Mouse (Mus musculus) yolk sac, embryonic 10.5 days (tissue): ENCODE data around the gene Dnah6.

ENCODE experiments used
- DNase-seq: peaks from one replicate; pipeline ENCODE4 v3.0.0-alpha.2; 2017; ENCODE audit warnings: low spot score

Dnah6 gene

DNA sequence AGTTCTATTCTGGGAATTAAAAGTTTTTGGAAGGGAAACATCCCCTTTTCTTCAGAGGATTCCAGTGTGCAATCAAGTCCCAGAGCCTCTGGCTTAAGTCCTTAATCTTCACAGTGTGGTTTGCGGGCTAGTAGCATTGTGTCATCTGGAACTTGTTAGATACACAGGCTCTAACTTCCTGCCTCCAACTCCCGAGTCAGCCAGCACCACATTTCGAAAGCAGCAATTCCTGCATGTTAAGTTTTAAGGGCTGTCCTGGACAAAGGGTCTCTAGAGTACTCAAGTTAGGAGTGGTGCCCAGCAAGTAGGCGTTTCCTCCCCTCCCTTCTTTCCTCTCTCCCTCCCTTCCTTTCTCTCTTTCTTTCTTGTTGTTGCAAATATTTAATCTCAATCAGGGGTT, 7.0 kb upstream of the Dnah6 start:
- DNase-seq, result no peak

DNA sequence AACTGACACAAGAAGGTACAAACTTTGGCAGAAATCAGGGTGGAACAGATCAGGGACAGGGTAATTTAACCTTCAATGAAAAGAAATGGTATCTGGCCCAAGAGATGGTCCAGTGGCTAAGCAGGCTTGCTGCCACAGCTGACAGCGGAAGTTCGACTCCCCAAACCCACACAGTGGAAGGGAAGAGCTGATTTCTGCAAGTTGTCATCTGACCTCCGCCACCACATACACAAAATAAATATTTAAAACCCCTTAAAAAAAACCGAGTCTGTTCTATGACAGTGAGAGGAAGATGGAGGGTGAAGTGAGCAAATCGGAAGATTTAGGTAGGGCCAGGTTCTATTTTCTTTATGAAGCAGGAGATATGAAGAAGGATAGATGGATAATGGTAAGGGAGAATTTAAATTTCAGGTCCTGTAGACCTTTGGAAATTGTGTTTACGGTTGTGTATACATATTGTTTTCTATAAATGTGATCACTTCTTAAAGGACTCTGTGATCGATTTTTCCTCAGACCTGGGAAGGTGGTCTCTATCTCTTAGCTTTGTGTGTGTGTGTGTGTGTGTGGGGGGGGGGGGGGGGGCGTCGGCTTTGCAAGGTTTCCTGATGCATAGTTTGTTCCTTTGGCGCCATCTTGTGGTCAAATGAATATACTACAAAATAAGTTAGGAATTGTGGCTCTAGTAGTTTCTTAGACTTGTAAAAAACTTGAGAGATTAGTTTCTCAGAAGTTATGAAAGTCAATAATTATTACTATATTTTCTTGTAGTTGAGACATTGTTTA, 6.1 kb upstream of the Dnah6 start:
- no peak for DNase-seq

DNA sequence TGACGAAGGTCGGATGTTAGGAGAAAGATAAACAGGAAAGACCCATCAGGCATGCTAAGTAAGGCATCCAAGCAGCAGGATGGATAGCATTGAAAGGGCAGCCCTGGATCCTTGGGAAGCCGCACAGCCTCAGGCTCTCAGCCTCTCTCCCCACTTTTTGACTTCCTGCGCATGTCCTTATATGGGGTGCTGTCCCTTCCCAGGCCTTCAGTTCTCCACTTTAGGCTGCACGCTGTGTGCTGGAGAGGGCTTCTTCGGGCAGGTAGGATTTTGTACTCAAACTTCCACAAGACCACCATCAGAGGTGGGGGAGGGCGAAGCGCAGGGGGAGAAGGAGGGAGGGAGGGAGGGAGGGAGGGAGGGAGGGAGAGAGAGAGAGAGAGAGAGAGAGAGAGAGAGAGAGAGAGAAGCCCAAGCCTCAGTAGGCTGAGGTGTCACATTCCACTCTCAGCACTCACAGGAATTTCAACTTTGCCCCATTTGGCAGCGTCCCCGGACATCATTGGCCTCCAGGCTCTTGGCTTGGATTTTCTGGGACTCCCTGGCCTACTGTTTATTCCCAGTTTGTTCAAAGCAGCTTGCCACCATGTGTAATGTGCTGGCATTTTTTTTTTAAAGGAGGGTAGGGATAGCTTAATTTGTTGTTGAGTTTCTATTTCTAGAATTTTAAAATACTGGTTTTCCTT, 1.5 kb upstream of the Dnah6 start:
- peak; percentile 81 for DNase-seq

DNA sequence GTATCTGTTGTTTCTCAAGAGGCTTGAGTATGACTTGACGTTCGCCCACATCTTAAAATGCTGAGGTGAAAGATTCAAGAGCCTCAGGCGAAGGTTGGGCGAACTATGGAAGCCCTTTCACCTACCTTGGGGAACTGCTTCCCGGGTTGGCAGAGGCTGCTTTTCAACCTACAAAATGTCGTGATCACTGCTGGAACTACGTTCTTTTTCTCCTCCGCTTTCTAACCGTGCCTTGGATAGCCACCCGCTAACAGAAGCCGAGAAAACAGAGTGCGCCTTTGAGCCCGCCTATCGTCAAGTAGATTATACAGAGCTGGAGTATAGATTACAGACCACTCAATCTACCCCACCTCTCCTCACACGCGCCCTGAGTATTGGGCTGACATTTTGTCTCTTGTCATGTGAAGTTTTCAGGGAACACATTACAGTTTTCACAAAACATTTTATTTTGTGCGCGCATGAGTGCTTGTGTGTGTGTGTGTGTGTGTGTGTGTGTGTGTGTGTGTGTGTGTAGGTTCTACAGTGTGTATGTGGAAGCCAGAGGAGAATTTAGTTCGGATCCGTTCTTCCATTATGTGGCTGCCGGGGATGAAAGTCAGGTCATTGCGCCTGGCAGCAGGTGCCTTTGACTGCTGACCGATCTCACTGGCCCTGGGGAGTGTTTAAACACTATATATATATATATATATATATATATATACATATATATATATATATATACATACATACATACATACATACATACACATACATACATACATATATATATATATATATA, 696 bp upstream of the Dnah6 start:
- DNase-seq, result no peak

DNA sequence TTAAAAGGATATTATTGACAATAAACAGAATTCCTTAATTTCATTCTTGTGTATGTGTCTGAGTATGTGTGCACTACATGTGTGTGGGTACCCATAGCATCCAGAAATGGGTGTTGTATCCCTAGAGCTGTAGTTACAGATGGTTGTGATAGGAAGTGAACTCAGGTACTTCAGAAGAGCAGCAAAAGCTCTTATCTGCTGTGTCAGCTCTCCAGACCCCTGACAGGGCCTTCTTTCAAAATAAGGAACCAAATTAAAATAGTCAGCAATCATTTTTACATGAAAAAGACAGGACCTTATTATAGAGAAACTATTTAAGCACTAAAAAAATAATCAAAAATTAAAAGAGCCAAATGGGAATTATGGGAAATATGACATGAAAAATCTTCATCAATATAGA, 9.8 kb downstream of the Dnah6 start:
- DNase-seq, result no peak

DNA sequence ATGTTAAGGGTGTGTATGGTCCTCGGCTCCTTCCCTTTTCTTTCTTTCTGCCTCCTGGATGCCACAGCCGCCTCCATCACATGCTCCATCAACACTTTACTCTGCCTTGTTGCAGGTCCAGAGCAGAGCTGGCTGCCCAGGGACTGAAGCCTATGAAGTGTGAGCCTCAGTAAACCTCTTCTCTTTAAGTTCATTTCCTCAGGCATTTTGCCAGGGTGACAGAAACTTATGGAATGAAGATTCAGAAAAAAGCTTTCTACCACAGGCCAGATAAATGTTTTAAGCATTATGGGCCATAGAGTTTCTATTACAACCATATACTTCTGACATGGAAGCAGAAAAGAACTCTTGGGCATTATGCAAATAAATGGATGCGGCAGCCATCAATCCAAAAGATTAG, 10.4 kb downstream of the Dnah6 start:
- DNase-seq, result no peak

DNA sequence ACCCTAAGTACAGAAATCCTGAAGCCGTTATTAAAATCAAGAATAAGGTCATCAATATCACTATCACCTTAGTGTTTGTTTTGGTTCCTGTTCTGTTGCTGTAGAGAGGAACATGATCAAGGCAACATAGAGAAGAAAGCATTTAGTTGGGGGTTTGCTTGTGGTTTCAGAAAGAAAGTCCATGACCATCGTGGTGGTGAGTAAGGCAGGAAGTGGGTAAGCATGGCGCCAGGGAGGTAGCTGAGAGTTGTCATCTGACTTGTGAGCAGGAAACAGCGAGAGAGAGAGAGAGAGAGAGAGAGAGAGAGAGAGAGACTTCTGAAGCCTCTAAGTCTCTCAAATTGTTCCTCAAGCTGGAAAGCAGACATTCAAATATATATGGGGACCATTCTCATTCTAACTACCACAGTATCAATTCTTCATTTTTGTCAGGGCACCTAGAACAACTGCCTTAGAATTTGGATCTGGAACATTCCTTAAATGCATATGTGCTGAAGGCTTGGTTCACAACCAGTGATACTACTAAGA, 10.9 kb downstream of the Dnah6 start:
- no peak for DNase-seq

DNA sequence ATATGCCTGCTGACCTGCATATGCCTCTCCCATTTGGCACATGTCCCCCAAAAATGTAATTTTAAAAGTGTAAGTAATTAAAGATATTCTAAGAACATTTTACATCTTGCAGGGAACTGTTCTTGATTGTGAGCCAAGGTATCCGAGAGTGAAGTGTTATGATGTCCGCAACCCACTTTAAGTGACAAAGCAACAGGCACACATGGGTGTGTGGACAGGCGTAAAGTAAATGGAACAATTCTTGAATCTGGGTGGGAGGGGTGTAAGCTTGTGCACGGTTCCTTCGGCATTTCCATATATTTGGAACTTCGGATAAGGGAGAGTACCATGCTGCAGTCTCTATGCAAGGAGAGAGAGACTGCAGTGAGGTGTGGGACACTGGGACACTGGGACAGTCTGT, 11.9 kb downstream of the Dnah6 start:
- no peak for DNase-seq

DNA sequence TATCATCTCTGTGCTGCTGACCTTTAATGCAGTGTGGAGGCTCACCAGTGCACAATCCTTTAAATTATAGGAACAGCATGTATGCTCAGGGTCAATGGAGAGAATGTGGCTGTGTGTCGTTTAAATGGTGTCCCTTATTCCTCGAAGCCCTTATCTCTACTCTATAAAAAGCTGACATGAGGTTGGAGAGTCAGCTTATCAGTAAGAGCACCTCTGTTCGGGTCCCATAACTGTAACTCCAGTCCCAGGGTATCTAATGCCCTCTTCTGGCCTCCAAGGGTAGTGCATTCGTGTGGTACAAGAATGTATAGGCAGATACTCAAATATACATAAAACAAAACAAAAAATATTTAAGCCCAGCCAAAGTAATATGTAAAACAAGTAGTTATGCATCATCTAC, 16.5 kb downstream of the Dnah6 start:
- no peak for DNase-seq

DNA sequence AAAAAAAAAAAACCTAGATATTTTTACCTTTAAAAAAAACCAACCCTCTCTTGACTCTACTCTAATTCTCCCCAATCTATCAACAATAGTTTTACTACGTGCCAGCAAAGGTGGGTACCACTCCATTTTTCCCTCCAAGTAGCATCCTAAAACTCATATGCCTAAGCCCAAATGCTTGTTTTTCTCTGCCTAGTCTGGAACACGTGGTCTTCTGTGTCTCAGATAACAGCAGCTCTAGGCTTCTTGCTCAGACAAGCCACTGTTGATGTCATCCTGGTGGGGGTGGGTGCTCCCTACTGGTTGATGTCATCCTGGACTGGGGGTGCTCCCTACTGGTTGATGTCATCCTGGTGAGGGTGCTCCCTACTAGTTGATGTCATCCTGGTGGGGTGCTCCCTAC, 17.7 kb downstream of the Dnah6 start:
- DNase-seq, result no peak

DNA sequence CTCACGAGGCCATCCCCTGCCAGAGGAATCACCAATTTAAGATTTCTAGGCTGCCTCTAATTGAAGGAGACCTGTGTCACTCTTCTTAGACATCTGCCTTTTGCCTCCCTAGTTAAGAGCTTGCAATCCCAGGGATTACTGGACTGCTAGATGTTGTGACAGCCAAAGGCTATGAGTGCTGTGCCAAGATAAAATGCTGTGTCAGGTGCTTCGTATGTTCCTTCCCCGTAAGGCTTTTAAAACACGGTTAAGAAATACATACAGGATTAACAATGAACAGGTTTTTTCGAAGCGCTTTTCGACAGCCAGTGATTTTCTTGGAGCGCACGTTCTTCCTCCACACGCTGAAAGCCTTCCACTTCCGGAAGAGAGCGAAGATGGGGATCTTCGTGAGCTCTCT, 26.2 kb downstream of the Dnah6 start:
- DNase-seq, result no peak

DNA sequence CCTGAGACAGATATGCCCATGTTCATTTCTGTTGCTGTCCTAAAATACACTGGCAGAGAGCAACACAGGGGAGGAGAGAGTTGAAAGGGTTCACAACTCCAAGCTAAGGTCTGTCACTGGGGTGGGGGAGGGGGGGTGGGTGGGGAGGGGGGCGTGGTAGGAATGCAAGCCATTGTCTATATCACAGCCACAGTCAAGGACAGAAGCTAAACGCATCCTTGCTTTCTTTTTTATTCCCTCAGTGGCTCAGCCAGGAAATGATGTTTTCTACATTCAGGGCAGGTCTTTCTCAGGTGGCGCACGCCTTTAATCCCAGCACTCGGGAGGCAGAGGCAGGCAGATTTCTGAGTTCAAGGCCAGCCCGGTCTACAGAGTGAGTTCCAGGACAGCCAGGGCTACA, 30.7 kb downstream of the Dnah6 start:
- DNase-seq, result no peak

DNA sequence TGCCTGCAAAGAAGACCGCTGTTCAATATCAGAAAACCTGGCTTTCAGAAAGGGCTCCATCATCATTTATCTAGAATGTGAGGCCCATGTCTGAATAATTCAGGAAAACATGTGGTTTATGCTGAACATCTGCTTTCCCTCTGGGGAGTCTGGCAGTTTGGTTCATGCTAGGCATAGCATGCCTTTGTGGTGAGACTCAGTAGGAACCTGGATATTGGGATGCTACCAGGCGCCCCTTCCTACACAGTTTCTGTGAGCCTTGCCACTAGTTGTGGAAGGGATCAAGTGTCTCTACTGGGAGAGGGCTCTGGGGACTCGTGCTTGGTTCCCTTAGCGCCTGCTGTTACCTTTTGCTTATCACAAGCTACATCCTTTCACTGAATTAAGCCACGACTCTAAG, 37.2 kb downstream of the Dnah6 start:
- DNase-seq, result no peak

DNA sequence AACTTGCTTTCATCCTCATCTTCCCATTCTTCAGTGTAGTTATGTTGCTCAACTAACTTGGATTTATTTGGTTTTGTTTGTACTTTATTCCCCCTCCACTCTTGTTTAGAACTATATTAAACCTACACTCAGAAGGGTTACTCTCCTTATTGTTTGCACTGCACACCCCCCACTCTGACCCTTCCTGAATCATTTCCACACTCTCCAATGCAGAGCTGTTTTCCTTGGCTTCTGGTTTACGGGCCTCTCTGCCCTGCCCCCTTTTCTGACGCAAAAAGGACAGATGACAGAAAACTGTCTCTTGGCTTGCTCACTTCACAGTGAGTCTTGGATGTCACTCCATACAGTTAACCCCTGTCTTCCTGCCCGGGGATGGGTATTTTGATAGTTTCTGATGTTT, 38.5 kb downstream of the Dnah6 start:
- DNase-seq, result no peak

DNA sequence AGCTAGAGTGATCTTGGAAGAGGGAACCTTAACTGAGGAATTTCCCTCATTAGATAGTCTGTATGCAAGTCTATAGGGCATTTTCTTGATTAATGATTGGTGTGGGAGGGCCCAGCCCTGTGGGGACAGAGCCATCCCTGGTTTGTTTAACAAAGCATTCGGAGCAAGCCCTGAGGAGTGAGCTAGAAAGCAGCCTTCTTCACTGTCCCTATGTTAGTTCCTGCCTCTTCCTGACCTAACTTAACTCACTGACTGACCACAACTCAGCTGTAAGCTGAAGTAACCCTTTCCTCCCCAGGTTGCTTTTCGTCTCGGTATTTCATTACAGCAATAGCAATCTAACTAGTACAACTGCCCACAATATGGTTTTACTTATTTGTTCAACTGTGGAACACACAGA, 39.0 kb downstream of the Dnah6 start:
- DNase-seq, result peak; percentile 7

DNA sequence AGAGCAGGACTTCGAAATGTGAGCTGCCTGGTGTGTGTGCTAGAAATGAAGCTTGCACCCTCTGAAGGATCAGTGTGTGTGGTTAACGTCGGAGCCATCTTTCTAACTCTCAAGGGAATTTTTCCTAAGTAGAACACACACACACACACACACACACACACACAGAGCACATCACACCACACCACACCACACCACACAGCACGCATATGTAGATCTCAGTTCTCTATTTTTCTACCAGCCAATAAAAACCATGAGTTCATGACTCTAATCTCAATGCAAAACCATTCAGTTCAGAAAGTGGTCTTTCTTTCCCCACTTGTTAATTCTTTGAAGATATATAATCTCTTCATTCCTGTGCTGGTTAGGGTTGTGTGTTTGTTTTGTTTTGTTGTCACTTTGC, 39.4 kb downstream of the Dnah6 start:
- no peak for DNase-seq

DNA sequence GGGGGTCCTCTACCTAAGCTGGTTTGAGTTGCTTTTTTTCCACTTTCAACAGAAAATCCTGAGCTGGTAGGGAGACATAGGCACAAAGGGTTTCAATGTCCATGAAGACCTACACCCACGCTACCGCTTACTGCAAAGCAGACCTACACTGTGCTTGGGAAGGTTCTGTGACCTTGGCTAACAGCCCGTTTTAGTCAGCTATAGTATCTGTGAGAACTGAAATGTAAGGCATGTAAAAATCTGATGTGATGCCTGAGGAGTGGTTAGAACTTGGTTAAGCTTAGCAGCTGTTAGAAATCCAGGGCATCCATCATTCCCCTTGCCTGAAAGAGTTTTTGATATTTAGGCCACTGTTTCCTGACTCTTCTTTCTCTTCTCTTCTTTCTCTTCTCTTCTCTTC, 46.3 kb downstream of the Dnah6 start:
- no peak for DNase-seq

DNA sequence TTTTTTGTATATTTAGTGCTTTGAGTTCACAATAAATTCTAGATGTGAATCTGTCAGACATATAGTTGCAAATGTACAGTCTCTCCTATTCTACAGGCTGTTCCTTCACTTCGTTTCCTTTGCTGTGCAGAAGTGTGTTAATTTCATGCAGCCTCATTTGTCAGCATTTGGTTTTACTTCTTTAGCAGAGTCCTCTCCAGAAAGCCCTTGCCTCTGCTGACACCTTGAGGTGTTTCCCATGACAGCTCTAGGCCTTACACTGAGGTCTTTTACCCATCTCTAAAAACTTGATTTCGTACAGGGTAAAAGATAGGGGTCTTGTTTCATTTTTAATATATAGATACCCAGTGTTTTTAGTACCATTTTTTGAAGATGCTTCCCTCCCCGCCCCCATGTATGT, 54.2 kb downstream of the Dnah6 start:
- no peak for DNase-seq

DNA sequence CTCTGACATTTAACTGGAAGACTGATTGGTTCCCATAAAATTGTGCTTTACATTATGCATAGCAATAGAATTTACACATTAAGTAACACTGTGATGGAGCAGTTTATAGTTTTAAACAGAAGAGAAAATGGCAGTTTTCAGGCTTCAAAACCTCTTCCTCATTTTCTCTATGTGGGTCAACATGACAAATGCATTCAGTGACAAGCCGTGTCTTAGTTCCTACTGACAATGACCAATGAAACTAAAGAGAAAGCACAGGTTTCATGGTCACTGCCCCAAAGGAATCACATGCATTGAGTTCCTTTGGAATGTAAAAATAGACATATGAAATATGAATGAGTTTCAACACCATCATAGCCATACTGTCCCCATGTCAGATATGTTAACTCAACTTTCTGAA, 58.5 kb downstream of the Dnah6 start:
- DNase-seq, result no peak

DNA sequence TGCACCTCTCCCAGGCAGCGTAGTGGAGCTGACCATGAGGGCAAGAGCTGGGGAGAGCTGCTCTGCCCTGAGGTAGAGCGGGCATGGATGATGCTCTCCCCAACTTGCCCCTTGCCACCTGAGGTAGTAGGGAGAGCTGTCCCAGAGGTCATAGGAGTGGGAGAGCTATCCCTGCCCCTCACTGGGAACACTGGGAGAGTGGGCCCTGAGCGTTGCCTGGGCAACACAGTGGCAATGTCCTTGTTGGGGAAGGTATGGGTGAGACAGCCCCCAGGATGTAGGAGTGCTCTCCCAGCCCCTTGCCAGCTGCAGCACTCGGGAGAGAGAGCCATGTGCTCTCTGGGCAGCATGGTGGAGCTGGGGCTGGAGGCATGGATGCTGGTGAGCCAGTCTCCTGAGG, 60.1 kb downstream of the Dnah6 start:
- DNase-seq, result no peak

DNA sequence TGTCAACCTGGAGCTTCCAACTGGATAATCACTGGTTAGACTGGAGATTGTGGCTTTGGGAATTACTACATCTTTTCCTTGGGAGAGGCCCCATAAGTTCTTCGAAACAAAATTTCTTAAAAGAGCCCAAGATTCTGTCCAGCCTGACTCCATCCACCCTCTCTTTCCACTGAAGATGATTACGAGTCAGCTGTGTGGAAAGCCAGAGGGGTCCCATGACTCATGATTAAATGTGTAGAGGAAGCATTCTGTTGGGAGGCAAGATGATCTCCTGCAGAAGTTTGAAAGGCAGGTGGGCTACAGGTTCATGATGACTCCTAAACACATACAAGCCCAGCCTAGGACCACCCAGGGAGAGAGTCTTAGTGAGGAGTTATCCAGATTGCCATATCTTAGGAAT, 66.0 kb downstream of the Dnah6 start:
- no peak for DNase-seq

DNA sequence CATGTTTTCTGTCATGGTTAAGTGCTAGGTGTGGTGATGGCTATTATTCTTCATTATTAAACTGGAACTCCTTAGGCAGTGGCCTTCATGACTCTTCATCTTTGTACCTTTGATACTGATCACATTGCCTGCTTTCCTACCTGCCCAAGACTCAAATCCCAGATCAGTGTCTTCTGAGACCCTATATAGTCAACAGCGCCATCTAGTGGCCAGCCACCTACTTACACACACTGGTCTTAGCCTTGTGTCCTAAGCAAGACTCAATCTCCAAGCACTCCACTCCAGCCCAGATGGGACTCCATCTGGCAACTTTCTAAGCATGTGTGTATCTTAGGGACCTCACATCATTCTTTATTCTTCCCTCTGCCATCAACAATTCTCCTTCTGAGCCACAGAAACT, 67.8 kb downstream of the Dnah6 start:
- peak; percentile 66 for DNase-seq

DNA sequence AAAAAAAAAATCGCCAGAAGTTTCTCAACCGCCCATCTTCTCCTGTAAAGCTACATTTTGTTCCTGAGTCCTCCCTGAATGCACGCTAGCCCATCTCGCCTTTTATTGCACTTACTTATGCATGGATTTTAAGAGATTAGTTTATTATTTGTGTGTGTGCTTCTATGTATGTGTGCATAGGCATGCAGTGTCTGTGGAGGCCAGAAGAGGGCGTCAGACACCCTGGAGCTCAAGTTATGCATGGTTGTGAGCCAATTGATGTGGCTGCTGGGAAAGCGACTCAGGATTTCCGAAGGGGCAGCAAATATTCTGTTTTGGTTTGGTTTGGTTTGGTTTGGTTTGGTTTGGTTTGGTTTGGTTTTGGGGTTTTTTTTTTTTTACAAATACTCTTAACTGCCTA, 78.0 kb downstream of the Dnah6 start:
- DNase-seq, result no peak
